19 mouse cellular contexts compared by ENCODE assay signal in genomic region chr2:159949046-159949445, GRCm38 (mm10).
DNase-seq lines count a peak whose midpoint lies in the region; ATAC-seq and TF ChIP-seq lines count a peak whose summit lies in the region.
"Had no signal": no experiment of that assay in that cellular context is flagged by ENCODE, and none has a peak within 500 bp of the region (broad histone marks: within the 10 kb centered on the region; RNA-seq: fewer than 3 reads in every experiment).

No protein-coding gene starts in this region.

- TF ChIP-seq POLR2A in brain, embryonic 14.5 days (IDR thresholded peaks at IDR 0.05; ENCODE audit: borderline replicate concordance, extremely low read depth, insufficient read depth, insufficient read length, poor library complexity, severe bottlenecking) = no peak

- no peaks in the 10 kb centered on the region for H3K27me3 ChIP-seq in forebrain, embryonic 15.5 days
- no peaks in the 10 kb centered on the region for H3K27me3 ChIP-seq in forebrain, embryonic 10.5 days (ENCODE audit: poor library complexity, severe bottlenecking)
- H3K27me3 ChIP-seq in forebrain, postnatal 0 days (ENCODE audit: insufficient read depth, low read length) = peaks cover 7% of the 10 kb centered on the region; the same call in 1 of the 2 replicates
- H3K27me3 ChIP-seq in forebrain, embryonic 13.5 days = no peaks in the 10 kb centered on the region
- H3K27me3 ChIP-seq: embryonic facial prominence, embryonic 13.5 days; embryonic facial prominence, embryonic 15.5 days had no signal

- no peak overlapping the region for H3K27ac ChIP-seq in forebrain, embryonic 15.5 days (replicated peaks)
- no peak overlapping the region for H3K27ac ChIP-seq in forebrain, embryonic 10.5 days
- H3K27ac ChIP-seq in forebrain, postnatal 0 days (ENCODE audit: low read depth, low read length) = no peak overlapping the region
- H3K27ac ChIP-seq in forebrain, embryonic 13.5 days = no peak overlapping the region
- H3K27ac ChIP-seq: embryonic facial prominence, embryonic 13.5 days; embryonic facial prominence, embryonic 15.5 days had no signal

- no peak overlapping the region for H3K4me3 ChIP-seq in forebrain, embryonic 15.5 days
- no peak overlapping the region for H3K4me3 ChIP-seq in forebrain, embryonic 10.5 days
- no peak overlapping the region for H3K4me3 ChIP-seq in forebrain, postnatal 0 days (ENCODE audit: low read depth, low read length)
- H3K4me3 ChIP-seq in forebrain, embryonic 13.5 days = no peak overlapping the region
- H3K4me3 ChIP-seq: embryonic facial prominence, embryonic 13.5 days; embryonic facial prominence, embryonic 15.5 days had no signal

- DNase-seq in forebrain, embryonic 10.5 days (ENCODE audit: extremely low spot score, low spot score) = no peak
- peak; percentile 55 for DNase-seq in forebrain, postnatal 0 days
- DNase-seq in brain, embryonic 14.5 days (ENCODE audit: low read depth) = peak; percentile 34
- DNase-seq in brain, embryonic 18.5 days (ENCODE audit: low read depth, low spot score) = peak; percentile 34
- no peak for DNase-seq in thymus, postnatal 25 days
- no peak for DNase-seq in ovary, postnatal 14 days (ENCODE audit: low spot score)
- DNase-seq: adrenal gland, adult 2 months; adrenal gland, postnatal 10 days; adrenal gland, postnatal 25 days; cerebellum, adult 11 months; cerebellum, adult 18-20 months; cerebellum, adult 8-10 months; cerebellum, adult 9-11 months; cerebellum, postnatal 36 days; embryo, embryonic 11 days had no signal

- 0 out of 2 replicates have a peak, but pooled peaks have one; percentile 41 for ATAC-seq in forebrain, embryonic 15.5 days (replicated peaks)
- ATAC-seq in forebrain, postnatal 0 days = peak; percentile 45; the same call in 1 of the 2 replicates
- ATAC-seq in forebrain, embryonic 13.5 days = no peak

- H3K4me1 ChIP-seq in forebrain, embryonic 15.5 days = peaks cover 2% of the 10 kb centered on the region; the same call in 1 of the 2 replicates
- H3K4me1 ChIP-seq in forebrain, embryonic 10.5 days = no peaks in the 10 kb centered on the region
- no peaks in the 10 kb centered on the region for H3K4me1 ChIP-seq in forebrain, postnatal 0 days (ENCODE audit: insufficient read depth)
- H3K4me1 ChIP-seq in forebrain, embryonic 13.5 days = no peaks in the 10 kb centered on the region
- H3K4me1 ChIP-seq: embryonic facial prominence, embryonic 13.5 days; embryonic facial prominence, embryonic 15.5 days had no signal

- 65% methylated on average over 4 of the region's 4 CpGs for WGBS in forebrain, embryonic 15.5 days
- 93% methylated on average over 4 of the region's 4 CpGs for WGBS in forebrain, embryonic 10.5 days
- 64% methylated on average over 4 of the region's 4 CpGs for WGBS in forebrain, postnatal 0 days
- WGBS in forebrain, embryonic 13.5 days = 81% methylated on average over 4 of the region's 4 CpGs

- H3K4me2 ChIP-seq in forebrain, embryonic 15.5 days (replicated peaks) = no peak overlapping the region
- H3K4me2 ChIP-seq in forebrain, postnatal 0 days (ENCODE audit: low read depth) = no peak overlapping the region
- H3K4me2 ChIP-seq in forebrain, embryonic 13.5 days = no peak overlapping the region
- H3K4me2 ChIP-seq: embryonic facial prominence, embryonic 13.5 days; embryonic facial prominence, embryonic 15.5 days had no signal

- no peak for TF ChIP-seq CTCF in forebrain, postnatal 0 days (IDR thresholded peaks at IDR 0.05; ENCODE audit: low read depth)
- no peak for TF ChIP-seq CTCF in brain, embryonic 14.5 days (IDR thresholded peaks at IDR 0.05; ENCODE audit: borderline replicate concordance, extremely low read depth, insufficient read depth, insufficient read length)

- no peaks in the 10 kb centered on the region for H3K9me3 ChIP-seq in forebrain, embryonic 15.5 days
- no peaks in the 10 kb centered on the region for H3K9me3 ChIP-seq in forebrain, embryonic 10.5 days
- H3K9me3 ChIP-seq in forebrain, postnatal 0 days (ENCODE audit: low read length) = no peaks in the 10 kb centered on the region
- H3K9me3 ChIP-seq in forebrain, embryonic 13.5 days (replicated peaks) = no peaks in the 10 kb centered on the region
- H3K9me3 ChIP-seq: embryonic facial prominence, embryonic 13.5 days; embryonic facial prominence, embryonic 15.5 days had no signal

- H3K9ac ChIP-seq in forebrain, embryonic 15.5 days (replicated peaks) = no peak overlapping the region
- H3K9ac ChIP-seq in forebrain, postnatal 0 days = no peak overlapping the region
- no peak overlapping the region for H3K9ac ChIP-seq in forebrain, embryonic 13.5 days
- H3K9ac ChIP-seq: embryonic facial prominence, embryonic 13.5 days; embryonic facial prominence, embryonic 15.5 days had no signal

- H3K36me3 ChIP-seq in forebrain, embryonic 15.5 days = no peaks in the 10 kb centered on the region
- H3K36me3 ChIP-seq in forebrain, embryonic 10.5 days (replicated peaks) = no peaks in the 10 kb centered on the region
- H3K36me3 ChIP-seq in forebrain, postnatal 0 days (ENCODE audit: insufficient read depth) = no peaks in the 10 kb centered on the region
- H3K36me3 ChIP-seq in forebrain, embryonic 13.5 days (ENCODE audit: poor library complexity, severe bottlenecking) = no peaks in the 10 kb centered on the region
- H3K36me3 ChIP-seq: embryonic facial prominence, embryonic 13.5 days; embryonic facial prominence, embryonic 15.5 days had no signal

Comparison
In these comparisons a context has a peak if more than half of its experiments do, and no peak if none do; other contexts are left out.
1. DNase-seq: peak in forebrain, postnatal 0 days (single experiment), brain, embryonic 14.5 days (single experiment) and brain, embryonic 18.5 days (single experiment); none in forebrain, embryonic 10.5 days (single experiment), thymus, postnatal 25 days (single experiment) and ovary, postnatal 14 days (single experiment).